Mouse (Mus musculus) lung, postnatal 0 days (tissue): Measurements from ENCODE around the gene Birc6.

Experiments used
- CTCF ChIP-seq: IDR thresholded peaks from 2 replicates; pipeline ENCODE4 v1.5.1; 2016; ENCODE audit warnings: antibody characterized with exemption, mild to moderate bottlenecking
- EP300 ChIP-seq: IDR thresholded peaks from 2 replicates; pipeline ENCODE4 v1.6.1; 2016; ENCODE audit warnings: antibody characterized with exemption, mild to moderate bottlenecking, control low read depth

GRCm38 (mm10) chr17:74489901-74490220 lies 38.2 kb upstream of the Birc6 start:
- TF ChIP-seq CTCF (no peak), EP300 (no peak)
